ENCODE assay signal across 17 mouse cellular contexts in genomic region chr2:109554644-109555043, GRCm38 (mm10).
DNase-seq lines count a peak whose midpoint lies in the region; ATAC-seq and TF ChIP-seq lines count a peak whose summit lies in the region.
"Had no signal": no experiment of that assay in that cellular context is flagged by ENCODE, and none has a peak within 500 bp of the region (broad histone marks: within the 10 kb centered on the region; RNA-seq: fewer than 3 reads in every experiment).

No protein-coding gene starts in this region.

- ATAC-seq in stomach, embryonic 14.5 days (ENCODE audit: insufficient number of reproducible peaks, insufficient read depth, low FRiP score, low read depth), result 0 out of 2 replicates have a peak, but pooled peaks have one; percentile 33
- ATAC-seq in stomach, postnatal 0 days (ENCODE audit: low FRiP score, low TSS enrichment), result no peak
- peak; percentile 47; the same call in 1 of the 2 replicates for ATAC-seq in stomach, embryonic 16.5 days (ENCODE audit: insufficient read depth, low FRiP score)
- ATAC-seq: forebrain, embryonic 13.5 days had no signal

- no peak for TF ChIP-seq EP300 in stomach, postnatal 0 days (optimal IDR thresholded peaks at IDR 0.05)

- H3K4me3 ChIP-seq in stomach, embryonic 14.5 days (ENCODE audit: low read depth, low read length), result no peak overlapping the region
- no peak overlapping the region for H3K4me3 ChIP-seq in stomach, postnatal 0 days (ENCODE audit: low read depth, low read length)
- H3K4me3 ChIP-seq in stomach, embryonic 16.5 days (replicated peaks; ENCODE audit: low read length), result no peak overlapping the region
- H3K4me3 ChIP-seq in hindbrain, embryonic 10.5 days, result no peak overlapping the region
- H3K4me3 ChIP-seq: forebrain, embryonic 13.5 days; midbrain, embryonic 10.5 days; stomach, embryonic 15.5 days had no signal

- H3K36me3 ChIP-seq in stomach, embryonic 14.5 days (ENCODE audit: control insufficient read depth, insufficient read depth, low read length), result no peaks in the 10 kb centered on the region
- no peaks in the 10 kb centered on the region for H3K36me3 ChIP-seq in stomach, postnatal 0 days (ENCODE audit: control insufficient read depth, insufficient read depth, low read length)
- no peaks in the 10 kb centered on the region for H3K36me3 ChIP-seq in stomach, embryonic 16.5 days (ENCODE audit: control insufficient read depth, insufficient read depth, low read length)
- no peaks in the 10 kb centered on the region for H3K36me3 ChIP-seq in hindbrain, embryonic 10.5 days
- H3K36me3 ChIP-seq: midbrain, embryonic 10.5 days; stomach, embryonic 15.5 days had no signal

- H3K9ac ChIP-seq in stomach, embryonic 14.5 days (replicated peaks; ENCODE audit: low read depth, low read length), result no peak overlapping the region
- no peak overlapping the region for H3K9ac ChIP-seq in stomach, postnatal 0 days (ENCODE audit: low read length)
- no peak overlapping the region for H3K9ac ChIP-seq in stomach, embryonic 16.5 days (ENCODE audit: low read length)
- H3K9ac ChIP-seq: forebrain, embryonic 13.5 days; stomach, embryonic 15.5 days had no signal

- TF ChIP-seq CTCF in stomach, postnatal 0 days (IDR thresholded peaks at IDR 0.05; ENCODE audit: low read depth), result no peak

- no peaks in the 10 kb centered on the region for H3K9me3 ChIP-seq in stomach, embryonic 14.5 days (ENCODE audit: control insufficient read depth, low read depth, low read length)
- H3K9me3 ChIP-seq in stomach, postnatal 0 days (ENCODE audit: control insufficient read depth, low read length), result no peaks in the 10 kb centered on the region
- no peaks in the 10 kb centered on the region for H3K9me3 ChIP-seq in stomach, embryonic 16.5 days (replicated peaks; ENCODE audit: control insufficient read depth, low read length)
- H3K9me3 ChIP-seq in hindbrain, embryonic 10.5 days, result no peaks in the 10 kb centered on the region
- H3K9me3 ChIP-seq: forebrain, embryonic 13.5 days; midbrain, embryonic 10.5 days; stomach, embryonic 15.5 days had no signal

- H3K4me2 ChIP-seq in stomach, embryonic 14.5 days (replicated peaks; ENCODE audit: low read depth, low read length), result no peak overlapping the region
- no peak overlapping the region for H3K4me2 ChIP-seq in stomach, postnatal 0 days (replicated peaks; ENCODE audit: low read depth)
- no peak overlapping the region for H3K4me2 ChIP-seq in stomach, embryonic 16.5 days (ENCODE audit: low read depth, low read length)
- H3K4me2 ChIP-seq: forebrain, embryonic 13.5 days; stomach, embryonic 15.5 days had no signal

- H3K27me3 ChIP-seq in stomach, embryonic 14.5 days (ENCODE audit: control insufficient read depth, insufficient read depth, low read length), result no peaks in the 10 kb centered on the region
- no peaks in the 10 kb centered on the region for H3K27me3 ChIP-seq in stomach, postnatal 0 days (ENCODE audit: control insufficient read depth, insufficient read depth, low read length)
- no peaks in the 10 kb centered on the region for H3K27me3 ChIP-seq in stomach, embryonic 16.5 days (ENCODE audit: control insufficient read depth, insufficient read depth, low read length)
- no peaks in the 10 kb centered on the region for H3K27me3 ChIP-seq in hindbrain, embryonic 10.5 days (ENCODE audit: insufficient read depth, poor library complexity, severe bottlenecking)
- H3K27me3 ChIP-seq: CH12.LX; forebrain, embryonic 13.5 days; stomach, embryonic 15.5 days had no signal

- no peaks in the 10 kb centered on the region for H3K4me1 ChIP-seq in stomach, embryonic 14.5 days (ENCODE audit: control insufficient read depth, insufficient read depth, low read length)
- H3K4me1 ChIP-seq in stomach, postnatal 0 days (replicated peaks; ENCODE audit: control insufficient read depth, insufficient read depth), result no peaks in the 10 kb centered on the region
- no peaks in the 10 kb centered on the region for H3K4me1 ChIP-seq in stomach, embryonic 16.5 days (ENCODE audit: control insufficient read depth, insufficient read depth, low read length)
- 0 out of 2 replicates have a peak, but pooled peaks cover 4% of the 10 kb centered on the region for H3K4me1 ChIP-seq in hindbrain, embryonic 10.5 days (replicated peaks)
- H3K4me1 ChIP-seq: stomach, embryonic 15.5 days had no signal

- H3K27ac ChIP-seq in stomach, embryonic 14.5 days (ENCODE audit: low read length), result no peak overlapping the region
- H3K27ac ChIP-seq in stomach, postnatal 0 days (replicated peaks), result no peak overlapping the region
- no peak overlapping the region for H3K27ac ChIP-seq in stomach, embryonic 16.5 days (ENCODE audit: low read length)
- no peak overlapping the region for H3K27ac ChIP-seq in hindbrain, embryonic 10.5 days
- H3K27ac ChIP-seq: forebrain, embryonic 13.5 days; midbrain, embryonic 10.5 days; stomach, embryonic 15.5 days had no signal

- DNase-seq in cerebellum, postnatal 10 days, result peak; percentile 30 to 51
- no peak for DNase-seq in cerebellum, adult 9-11 months
- DNase-seq in kidney, postnatal 10 days, result peak; percentile 51
- DNase-seq in kidney, postnatal 36 days, result no peak
- DNase-seq in stomach, postnatal 0 days (ENCODE audit: low spot score), result no peak
- no peak for DNase-seq in hindbrain, embryonic 10.5 days (ENCODE audit: low spot score)
- DNase-seq: adrenal gland, postnatal 14 days; cerebellum, adult 8-10 months; kidney, postnatal 25 days; lung, adult 18-20 months; thymus, postnatal 4 days had no signal

- WGBS in stomach, embryonic 14.5 days, result 75% methylated on average over 6 of the region's 6 CpGs
- WGBS in stomach, postnatal 0 days, result 64% methylated on average over 6 of the region's 6 CpGs
- 66% methylated on average over 6 of the region's 6 CpGs for WGBS in stomach, embryonic 16.5 days
- 85% methylated on average over 6 of the region's 6 CpGs for WGBS in hindbrain, embryonic 10.5 days

Comparison
In these comparisons a context has a peak if more than half of its experiments do, and no peak if none do; other contexts are left out.
1. DNase-seq: peak in cerebellum, postnatal 10 days (2 of 2) and kidney, postnatal 10 days (single experiment); none in cerebellum, adult 9-11 months (single experiment), kidney, postnatal 36 days (0 of 2), stomach, postnatal 0 days (single experiment) and hindbrain, embryonic 10.5 days (single experiment).